Mouse (Mus musculus): ENCODE data around the gene Plekhg1.

Gene Plekhg1

DNA sequence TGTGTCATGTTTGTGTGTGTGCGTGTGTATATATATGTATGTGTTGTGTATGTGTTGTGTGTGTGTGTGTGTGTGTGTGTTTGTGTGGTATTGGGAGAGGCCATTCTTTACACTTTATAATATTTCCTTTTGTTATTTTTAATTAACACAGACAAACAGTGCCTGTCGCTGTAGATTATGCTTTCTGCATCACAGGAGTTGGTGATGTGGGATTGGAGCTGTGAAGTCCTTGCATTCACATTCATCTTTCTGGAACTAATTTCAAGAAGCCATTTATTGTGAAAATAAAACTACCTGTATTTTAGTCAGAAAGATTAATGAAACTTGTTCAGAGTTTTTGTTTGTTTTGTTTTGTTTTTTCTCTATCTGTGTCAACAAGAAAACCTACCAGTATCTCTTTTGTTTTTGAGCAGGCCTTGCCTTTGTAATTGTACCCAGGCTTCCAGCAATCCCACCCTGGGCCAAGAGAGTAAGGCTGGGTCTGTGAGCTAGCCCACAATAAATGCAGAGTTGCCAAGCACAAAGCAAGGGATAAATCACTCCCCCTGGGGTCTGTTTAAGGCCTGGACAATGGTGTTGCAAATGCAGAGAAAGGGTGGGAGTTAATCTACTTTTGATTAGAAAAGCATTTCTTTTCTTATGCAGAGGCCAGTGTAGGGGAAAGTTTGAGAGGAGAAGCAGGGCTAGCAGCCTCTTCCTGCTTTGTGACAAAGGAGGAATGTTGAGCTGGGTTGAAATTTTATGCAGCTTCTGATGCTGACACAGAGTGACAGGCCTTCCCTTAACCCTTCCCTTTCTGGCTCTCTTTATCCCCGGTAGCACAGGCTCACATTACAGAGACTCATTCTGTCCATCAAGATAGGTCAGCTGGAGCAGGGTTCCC, 151.5 kb downstream of the Plekhg1 start:
- no peak for DNase-seq (ENCODE audit: low spot score)

DNA sequence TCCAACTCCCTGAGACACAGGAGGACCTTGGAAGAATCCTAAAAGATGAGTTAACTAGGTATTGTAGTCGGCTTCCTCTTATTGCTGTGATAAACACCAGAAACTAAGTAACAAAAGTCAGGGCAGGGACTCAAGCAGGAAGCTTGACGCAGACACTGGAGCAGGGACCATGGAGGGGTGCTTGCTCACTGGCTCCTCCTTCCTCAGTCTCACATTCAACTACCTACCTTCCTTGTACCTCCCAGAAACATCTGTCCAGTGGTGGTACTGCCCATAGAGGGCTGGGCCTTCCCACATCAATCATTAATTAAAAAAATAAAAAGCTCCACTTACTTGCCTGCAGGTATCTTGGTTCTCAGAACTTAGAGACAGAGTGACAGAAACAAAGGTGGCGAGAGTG, 152.2 kb downstream of the Plekhg1 start:
- no peak for DNase-seq (ENCODE audit: low spot score)

DNA sequence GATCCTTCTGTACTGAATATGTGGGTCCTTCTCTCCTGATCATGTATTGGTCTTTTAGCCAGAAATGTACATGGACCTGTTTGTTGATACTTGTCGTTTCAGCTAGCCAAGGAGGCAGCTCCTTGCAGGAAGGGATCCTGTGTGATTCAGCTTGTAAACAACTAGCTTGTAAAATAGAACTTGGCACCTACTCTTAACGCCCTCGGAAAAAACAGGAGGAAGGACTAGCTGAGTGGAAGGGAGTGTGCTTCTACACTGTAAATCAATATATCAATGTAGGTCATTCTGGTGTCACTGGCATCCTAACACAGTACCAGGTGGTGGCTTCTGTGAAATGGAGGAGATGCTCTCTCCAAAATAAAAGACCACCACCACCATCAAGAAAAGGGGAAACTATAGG, 157.9 kb downstream of the Plekhg1 start:
- DNase-seq (ENCODE audit: low spot score) = no peak

DNA sequence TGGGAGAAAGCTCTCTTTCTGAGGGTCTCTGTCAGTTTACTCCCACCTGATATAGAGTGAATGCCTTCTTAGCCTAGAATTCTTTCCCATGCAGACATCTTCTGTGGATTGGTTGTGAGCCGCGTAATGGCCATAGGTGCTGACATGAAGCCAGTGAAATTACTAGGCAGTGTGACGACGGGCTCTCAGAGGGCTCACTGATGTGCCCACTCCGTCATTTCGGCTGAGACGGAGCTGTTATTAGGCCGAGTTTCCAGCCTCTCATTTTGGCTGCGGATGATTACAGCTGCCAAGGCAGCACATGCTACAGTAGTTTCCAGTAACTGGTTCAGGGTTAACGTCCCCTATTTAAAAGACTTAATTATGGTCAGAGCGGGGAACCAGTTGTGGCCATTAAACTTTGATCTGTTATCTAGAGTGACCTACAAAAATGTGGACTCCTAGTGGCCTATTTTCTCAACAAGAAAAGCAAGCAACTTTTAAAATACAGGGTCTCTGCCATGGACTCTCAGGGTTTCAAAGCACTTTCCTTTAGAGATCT, 160.3 kb downstream of the Plekhg1 start:
- DNase-seq (ENCODE audit: low spot score) = no peak

DNA sequence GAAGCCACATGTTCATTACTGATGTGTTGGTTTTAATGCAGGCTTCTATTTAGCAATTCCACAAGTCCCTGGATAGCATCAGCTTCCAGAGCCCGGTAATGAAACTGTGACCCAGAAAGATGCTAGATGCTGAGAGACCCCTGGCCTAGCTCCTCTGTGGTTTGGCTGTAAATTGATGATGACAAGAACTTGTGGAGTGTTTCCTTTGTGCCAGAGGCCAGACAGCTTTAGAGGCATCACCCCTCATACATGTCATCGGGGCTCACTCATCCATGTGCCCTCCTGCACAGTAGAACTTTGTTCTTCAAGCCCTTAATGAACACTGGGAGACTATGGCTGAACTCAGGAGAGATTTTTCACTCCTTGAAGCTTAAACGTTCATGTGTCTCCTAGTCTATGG, 165.6 kb downstream of the Plekhg1 start:
- DNase-seq (ENCODE audit: low spot score) = no peak

DNA sequence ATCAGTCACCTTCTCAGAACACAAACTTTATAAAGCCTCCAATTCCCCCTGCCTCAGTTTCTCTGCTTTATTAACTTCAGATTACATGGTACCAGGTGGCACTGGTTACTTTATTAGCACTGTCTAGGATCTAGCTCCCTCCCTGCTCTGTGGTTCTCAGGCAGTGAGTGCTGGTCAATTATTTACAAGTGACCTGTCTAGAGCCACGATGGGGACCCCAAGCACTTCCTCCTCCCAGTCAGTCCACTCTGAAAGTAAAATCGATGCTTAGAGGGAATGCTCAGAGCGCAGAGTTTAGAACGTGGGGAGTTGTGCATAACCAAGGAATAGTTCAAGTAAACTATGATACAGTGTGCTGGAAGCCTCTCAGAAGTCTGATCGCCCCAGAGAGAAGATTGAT, 173.9 kb downstream of the Plekhg1 start:
- DNase-seq (ENCODE audit: low spot score) = no peak

DNA sequence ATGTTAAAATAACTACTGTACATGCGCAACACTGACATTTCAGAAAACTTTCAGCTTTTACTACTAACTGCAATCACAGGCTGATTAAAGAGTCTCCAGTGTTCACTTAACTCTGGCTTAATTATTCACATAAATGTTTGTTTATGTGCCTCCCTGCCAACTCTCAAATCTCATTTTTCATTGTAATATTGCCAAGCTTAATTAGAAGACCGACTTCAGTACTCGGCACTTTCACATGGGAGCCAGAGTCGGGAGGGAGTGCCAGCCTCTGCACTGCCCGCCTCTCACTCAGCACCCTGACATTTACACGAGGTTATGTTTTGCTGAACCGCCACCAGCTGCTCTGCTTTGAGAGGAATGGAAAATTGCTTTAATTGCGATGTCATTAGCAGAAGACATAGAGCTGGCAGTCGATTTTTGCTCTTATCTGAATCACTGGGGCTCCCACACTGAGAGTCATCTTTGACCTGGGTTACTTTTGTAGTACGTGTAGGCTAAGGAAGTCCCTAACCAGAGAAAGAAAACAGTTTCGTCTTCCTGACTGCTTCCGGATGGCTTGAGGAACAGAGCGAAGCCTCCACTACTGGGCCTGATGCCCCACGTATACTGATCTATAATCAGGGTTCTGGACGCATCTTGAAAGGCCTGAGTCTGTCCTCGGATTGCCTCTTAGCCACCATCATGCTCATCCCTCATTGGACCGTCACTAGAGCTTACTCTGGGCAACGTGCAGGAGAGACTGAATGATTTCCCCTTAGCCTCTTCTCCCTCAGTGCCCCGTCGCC, 180.4 kb downstream of the Plekhg1 start:
- no peak for DNase-seq (ENCODE audit: low spot score)

DNA sequence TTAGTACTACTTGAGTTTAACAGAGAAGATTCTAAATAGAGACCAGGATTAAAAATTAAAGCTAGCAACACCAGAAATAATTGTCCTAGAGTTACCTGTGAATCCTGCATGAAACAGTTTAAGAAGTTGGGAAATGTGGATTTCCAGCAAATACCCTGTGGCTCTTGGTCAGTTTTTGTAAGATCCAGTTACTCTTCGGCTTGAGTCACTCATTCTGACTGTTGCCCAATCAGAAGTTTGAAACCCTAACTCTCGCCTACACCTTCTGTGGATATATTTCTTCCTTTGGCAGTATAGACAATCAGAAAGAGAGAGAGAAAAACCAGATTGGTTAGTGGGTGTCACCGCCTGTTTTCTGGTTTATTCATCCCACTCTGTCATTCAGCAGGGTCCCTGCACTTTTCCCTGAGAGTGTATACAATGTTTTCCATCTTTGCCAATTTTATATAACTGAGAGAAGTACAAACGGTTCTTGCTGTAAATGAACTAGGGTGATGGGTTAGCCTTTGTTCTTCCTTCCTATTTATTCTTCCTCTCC, 187.9 kb downstream of the Plekhg1 start:
- no peak for DNase-seq (ENCODE audit: low spot score)

DNA sequence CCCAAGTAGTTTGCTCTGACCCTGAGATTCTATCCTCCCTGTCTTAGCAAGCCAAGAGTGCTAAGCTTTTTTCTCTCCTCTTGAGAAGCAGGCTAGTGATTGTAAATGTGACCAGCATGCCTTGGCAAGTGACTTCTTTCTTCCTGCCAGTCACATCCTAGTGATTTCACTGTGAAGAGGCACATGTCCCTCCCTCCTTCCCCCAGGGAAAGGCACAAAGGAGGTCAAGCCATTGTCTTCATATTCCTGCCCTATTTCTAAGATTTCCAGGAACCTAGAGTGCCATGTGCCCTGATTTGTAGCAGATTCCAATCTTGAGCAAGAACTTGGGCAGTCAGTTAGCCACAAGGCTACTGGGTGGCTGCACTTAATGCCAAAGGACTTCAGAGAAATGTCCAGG, 191.7 kb downstream of the Plekhg1 start:
- DNase-seq (ENCODE audit: low spot score) = no peak

DNA sequence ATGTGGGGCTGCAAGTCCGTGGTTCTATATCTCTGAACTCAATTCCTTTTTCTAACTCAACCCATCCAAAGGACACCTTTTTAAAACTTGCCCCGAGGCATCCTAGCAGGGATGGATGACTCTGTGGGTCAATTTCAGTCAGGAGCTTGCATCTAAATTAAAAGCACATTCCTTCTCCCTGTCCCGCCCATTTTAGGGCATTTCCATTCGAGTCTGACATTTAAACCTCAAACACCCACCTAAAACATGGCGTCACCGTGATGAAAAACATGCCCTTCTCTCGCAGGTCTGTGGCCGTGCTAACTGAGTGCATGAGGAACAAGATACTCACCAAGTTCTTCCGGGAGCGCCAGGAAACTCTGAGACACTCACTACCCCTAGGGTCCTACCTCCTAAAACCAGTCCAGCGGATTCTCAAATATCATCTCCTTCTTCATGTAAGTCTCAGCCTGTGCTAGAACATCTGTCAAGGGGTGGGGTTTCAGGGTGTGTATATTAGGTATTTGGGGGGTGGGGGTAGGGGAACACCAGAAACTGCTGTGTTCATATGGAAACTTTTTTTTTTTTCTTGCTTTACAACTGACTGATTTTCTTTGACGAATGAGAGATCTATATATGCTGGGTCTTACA, 193.3 kb downstream of the Plekhg1 start:
- no peak for DNase-seq (ENCODE audit: low spot score)

DNA sequence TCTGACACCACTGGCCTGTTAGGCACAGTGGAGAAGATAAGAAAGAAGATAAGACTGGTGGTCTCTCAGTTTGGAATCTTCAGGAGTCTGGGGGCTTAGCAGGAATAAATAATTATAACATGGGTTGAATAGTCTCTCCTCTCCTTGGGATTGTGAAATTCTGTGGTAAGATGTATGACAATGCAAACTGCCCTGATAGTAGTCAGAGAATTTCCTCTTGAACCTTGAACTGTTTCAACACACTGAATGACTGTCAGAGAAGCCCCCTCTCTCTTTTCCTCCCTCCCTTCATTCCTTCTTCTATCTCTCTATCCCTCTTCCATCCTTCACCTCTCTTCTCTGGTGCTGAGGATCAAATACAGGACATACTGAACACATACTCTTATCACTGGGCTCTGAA, 196.7 kb downstream of the Plekhg1 start:
- DNase-seq (ENCODE audit: low spot score) = no peak

DNA sequence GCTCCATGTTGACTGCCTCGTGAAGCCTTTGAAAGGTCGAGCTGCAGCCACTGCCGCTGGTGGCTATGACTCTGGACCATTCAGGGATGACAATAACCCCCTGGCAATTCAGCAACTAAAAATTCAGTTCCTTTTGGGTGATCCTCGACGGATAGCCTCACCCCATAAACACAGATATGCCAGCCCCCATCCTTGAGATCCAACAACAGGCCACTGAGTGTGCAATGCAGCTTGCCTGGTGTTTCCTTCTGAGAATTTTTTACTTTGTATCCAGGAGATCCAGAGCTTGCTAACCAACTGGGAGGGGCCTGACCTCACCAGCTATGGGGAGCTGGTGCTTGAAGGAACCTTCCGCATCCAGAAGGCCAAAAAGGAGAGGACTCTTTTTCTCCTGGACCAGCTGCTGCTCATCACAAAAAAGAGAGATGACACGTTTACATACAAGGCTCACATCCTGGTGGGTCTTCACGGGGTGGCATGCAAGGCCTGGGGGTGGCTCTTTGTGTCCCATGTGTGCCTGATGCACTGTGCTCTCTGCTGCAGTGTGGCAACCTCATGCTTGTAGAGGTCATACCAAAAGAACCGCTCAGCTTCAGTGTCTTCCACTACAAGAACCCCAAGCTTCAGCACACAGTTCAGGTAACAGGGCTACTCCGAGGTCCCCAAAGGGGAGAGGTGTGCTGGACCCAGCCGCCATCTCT, 199.9 kb downstream of the Plekhg1 start:
- no peak for DNase-seq (ENCODE audit: low spot score)

DNA sequence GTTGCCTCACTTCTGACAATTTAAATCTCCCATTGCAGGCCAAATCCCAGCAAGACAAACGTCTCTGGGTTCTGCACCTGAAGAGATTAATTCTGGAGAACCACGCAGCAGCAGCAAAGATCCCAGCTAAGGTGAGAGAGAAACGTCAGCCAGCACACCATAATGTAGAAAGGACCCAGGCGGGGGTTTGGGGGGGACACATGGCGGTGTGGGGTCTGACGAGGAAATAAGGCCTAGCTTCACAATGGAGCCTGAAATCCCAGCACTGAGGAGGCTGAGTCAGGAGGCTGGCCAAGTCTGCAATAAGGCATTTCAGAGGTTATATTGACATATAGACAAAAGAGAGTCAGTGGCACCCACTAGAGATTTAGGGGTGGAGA, 200.4 kb downstream of the Plekhg1 start:
- DNase-seq (ENCODE audit: low spot score) = no peak

DNA sequence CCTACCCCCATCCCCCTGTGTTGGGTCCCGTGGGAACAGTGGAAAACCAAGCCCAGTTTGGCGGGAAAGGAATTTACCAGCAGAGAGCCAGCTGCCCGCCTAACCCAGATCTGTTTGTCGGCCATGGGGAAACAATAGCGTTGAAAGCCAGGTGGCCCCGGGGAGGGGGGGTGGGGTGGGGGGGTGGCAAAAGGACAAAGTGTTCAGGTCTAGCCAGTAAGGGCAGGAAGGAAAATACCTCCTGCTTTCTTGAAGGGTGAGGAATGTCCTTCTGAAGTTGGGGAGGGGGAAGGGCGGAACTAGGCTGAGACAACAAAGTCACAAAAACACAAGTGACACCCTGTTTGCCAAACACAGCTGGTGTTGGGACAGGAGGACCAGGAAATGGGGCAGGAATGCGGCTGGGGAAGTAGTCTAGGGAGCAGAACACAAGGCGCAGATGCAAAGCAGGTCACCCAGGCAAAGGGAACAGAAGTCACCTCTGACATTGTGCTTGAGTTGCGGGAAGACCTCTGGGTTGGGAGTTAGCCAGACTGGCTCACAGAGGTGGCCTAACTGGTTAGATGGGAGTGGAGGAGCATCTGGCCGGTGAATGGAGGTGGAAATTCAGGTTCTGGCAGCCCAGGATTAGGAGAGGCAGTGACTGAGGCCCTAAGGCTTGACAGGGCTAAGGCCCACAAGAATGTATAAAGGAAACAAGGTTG, 201.0 kb downstream of the Plekhg1 start:
- no peak for DNase-seq (ENCODE audit: low spot score)

DNA sequence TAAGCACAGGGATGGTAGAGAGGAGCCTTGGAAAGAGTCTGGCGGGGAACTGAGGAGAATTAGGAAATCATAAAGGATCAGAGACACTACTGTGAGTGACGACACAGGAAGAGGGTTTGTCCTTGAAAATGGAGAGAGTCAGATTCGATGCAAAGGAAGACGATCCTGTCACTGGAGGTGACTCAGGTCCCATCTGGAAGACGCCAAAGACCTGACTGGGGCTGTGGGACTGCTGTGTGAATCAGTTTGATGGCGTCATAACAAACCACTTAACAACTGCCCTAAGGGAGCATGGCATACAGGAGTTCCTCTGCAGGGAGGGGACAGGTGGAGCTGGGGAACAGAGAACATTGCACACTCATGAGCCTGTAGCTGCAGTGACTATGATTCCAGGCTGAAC, 202.1 kb downstream of the Plekhg1 start:
- DNase-seq (ENCODE audit: low spot score) = no peak

DNA sequence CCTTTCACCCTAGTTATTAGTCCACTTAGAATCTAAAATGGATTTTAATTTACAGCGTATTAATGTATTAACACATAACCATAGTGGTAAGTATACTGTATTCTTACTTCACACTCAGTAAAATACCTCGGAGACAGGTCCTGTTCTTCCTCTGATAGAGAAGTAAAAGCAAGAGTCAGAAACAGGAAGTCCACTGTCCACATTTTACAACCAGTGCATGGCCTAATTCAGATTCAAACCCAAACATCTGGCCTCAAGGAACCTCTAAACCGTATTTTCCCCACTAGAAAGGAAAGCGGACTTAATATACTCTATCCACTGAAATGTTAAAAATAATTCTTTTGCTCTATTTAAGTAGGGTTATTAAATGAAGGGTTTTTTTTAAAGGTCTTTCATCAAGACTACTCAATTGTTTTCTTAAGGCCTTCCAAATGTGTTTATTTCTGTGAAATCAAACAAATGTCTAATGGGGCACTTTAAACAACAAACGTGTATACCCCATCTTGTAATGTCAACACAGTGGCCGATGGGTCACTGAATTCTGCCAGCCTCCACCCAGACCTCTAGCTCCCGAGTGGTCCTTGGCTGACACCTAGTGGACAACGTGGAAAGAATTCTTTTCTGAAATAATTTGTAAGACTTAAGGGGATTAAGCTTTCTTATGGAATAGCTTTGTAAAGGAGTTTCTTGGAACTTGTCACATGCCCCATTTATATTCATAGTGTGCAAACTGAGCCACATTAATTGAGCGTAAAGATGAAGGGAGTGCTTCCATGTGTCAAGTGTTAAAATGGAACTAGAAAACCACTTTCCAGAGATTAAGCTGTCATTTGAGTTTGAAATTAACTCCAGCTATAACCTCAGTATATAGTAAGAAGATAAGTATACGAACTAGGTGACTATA, 203.6 kb downstream of the Plekhg1 start:
- DNase-seq (ENCODE audit: low spot score) = no peak

DNA sequence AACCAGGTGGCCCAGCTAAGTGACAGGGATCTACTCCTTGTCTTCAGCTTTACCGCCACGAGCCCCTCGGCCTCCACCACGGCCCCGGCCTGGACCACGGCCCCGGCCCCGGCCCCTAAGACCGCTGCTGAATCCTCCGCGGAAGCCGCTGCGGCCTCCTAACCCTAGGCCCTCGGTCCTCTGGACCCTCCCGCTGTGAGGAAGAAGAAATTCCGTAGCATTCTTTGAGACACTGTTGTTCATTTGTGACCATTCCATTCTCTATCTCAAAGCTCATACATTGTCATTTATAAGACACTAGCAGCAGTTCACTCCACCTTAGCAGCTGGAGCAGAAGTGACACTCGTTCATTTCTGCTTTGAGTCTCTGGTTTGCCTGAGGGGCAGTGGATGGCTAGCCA, 206.7 kb downstream of the Plekhg1 start:
- no peak for DNase-seq (ENCODE audit: low spot score)

DNA sequence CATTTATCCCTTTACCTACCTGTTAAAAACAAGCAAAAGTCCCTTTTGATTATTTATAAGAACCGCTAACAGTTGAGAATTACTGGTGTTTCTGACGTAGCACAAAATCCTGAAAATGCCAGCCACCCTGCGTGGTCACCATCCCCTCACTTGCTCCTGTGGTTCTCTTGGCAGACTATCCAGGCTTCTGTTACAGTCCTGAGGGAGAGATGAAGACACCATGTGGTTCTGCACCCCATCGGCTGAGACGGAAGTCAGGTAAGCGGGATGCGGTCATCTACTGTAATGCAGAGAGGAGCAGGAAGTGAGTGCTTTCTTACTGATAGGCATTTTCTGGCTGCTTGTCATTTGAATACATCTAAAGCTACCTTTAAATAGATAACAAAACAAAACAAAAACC, 207.2 kb downstream of the Plekhg1 start:
- DNase-seq (ENCODE audit: low spot score) = no peak

DNA sequence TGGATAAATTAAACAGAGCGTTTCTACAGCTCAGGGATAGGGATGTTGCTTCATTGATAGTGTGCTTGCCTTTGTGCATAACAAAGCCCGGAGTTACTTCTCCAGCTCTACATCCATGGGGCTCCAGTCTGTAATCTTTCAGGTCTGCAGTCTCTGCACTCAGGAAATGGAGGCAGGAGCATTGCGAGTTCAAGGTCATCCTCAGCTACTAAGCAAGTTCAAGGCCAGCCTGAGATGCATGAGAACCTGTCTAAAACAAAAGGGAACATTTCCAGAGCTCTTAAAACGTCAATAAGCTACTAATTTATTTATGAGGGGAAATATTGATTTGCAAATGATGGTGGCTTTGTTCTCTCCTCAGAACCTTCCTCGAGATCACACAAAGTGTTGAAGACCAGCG, 209.1 kb downstream of the Plekhg1 start:
- DNase-seq (ENCODE audit: low spot score) = no peak

DNA sequence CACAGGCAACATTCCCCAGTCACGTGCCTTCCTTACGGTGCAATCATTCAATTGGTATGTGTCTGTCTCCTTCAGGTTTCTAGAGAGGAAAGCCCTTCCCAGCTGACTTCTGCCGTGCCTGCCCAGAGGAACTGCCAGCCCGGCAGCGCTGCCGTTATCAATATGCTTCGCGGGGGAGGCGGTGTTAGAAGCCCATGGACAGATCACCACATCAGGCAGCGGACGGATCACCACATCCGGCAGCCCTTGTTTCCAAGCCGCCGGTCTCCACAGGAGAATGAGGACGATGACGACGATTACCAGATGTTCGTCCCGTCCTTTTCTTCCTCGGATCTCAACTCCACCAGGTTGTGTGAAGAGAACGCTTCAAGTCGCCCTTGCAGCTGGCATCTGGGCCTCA, 216.3 kb downstream of the Plekhg1 start:
- DNase-seq (ENCODE audit: low spot score) = no peak
